ENCODE assay signal across 34 mouse cellular contexts in genomic region chr16:30265611-30266010, GRCm38 (mm10). TPM values are rescaled to one million over a fixed set of nuclear protein-coding genes. Genes with fewer than 3 reads are reported as not detected.
A peak's percentile ranks its signal among the peaks of the same experiment; 100 is the strongest.
DNase-seq lines count a peak whose midpoint lies in the region; ATAC-seq and TF ChIP-seq lines count a peak whose summit lies in the region.
"Had no signal": no experiment of that assay in that cellular context is flagged by ENCODE, and none has a peak within 500 bp of the region (broad histone marks: within the 10 kb centered on the region; RNA-seq: fewer than 3 reads in every experiment).

No protein-coding gene starts in this region.

- ATAC-seq in heart, embryonic 11.5 days (replicated peaks; ENCODE audit: insufficient number of reproducible peaks, low FRiP score, low TSS enrichment) = peak; percentile 16; the same call in 1 of the 2 replicates
- peak; percentile 53 for ATAC-seq in lung, postnatal 0 days
- ATAC-seq in liver, postnatal 0 days = no peak
- ATAC-seq: CD4-positive, CD25-positive, alpha-beta regulatory T cell, adult 4 months; forebrain, embryonic 14.5 days; hindbrain, embryonic 16.5 days; intestine, embryonic 15.5 days; midbrain, embryonic 16.5 days had no signal

- H3K9ac ChIP-seq in heart, embryonic 11.5 days (ENCODE audit: low read depth, low read length) = no peak overlapping the region
- no peak overlapping the region for H3K9ac ChIP-seq in lung, postnatal 0 days (replicated peaks; ENCODE audit: low read depth)
- peak overlapping the region; percentile 34 for H3K9ac ChIP-seq in liver, postnatal 0 days (replicated peaks)
- H3K9ac ChIP-seq: heart, embryonic 15.5 days; intestine, embryonic 15.5 days; limb, embryonic 15.5 days had no signal

- no peak for TF ChIP-seq POLR2A in cerebellum, adult 2 months (IDR thresholded peaks at IDR 0.05; ENCODE audit: borderline replicate concordance, insufficient read depth, low read length)

- TF ChIP-seq EP300 in lung, postnatal 0 days (IDR thresholded peaks at IDR 0.05) = no peak
- TF ChIP-seq EP300 in liver, postnatal 0 days (IDR thresholded peaks at IDR 0.05; ENCODE audit: low read depth) = no peak

- TF ChIP-seq CTCF in lung, postnatal 0 days (IDR thresholded peaks at IDR 0.05) = no peak
- no peak for TF ChIP-seq CTCF in liver, postnatal 0 days (IDR thresholded peaks at IDR 0.05; ENCODE audit: low read depth)
- no peak for TF ChIP-seq CTCF in cerebellum, adult 2 months (IDR thresholded peaks at IDR 0.05; ENCODE audit: borderline replicate concordance, insufficient read depth, low read depth, low read length)

- intact Hi-C loops in heart, postnatal 14 days (cut with DNase I) = no loop called here

- no peak overlapping the region for H3K4me3 ChIP-seq in heart, embryonic 11.5 days (ENCODE audit: low read depth, low read length)
- H3K4me3 ChIP-seq in lung, postnatal 0 days (ENCODE audit: low read depth, low read length) = no peak overlapping the region
- H3K4me3 ChIP-seq in liver, postnatal 0 days (ENCODE audit: low read depth, low read length) = 0 out of 2 replicates have a peak overlapping the region, but pooled peaks have one; percentile 50
- H3K4me3 ChIP-seq in cerebellum, adult 2 months (replicated peaks; ENCODE audit: insufficient read depth, low read depth, low read length) = no peak overlapping the region
- H3K4me3 ChIP-seq: gastrocnemius, adult 2 months; heart, embryonic 15.5 days; hindbrain, embryonic 10.5 days; intestine, embryonic 15.5 days; limb, embryonic 15.5 days; myocyte had no signal

- H3K4me2 ChIP-seq in heart, embryonic 11.5 days = no peak overlapping the region
- no peak overlapping the region for H3K4me2 ChIP-seq in lung, postnatal 0 days (replicated peaks; ENCODE audit: low read depth, low read length)
- peak overlapping the region; percentile 67 for H3K4me2 ChIP-seq in liver, postnatal 0 days (ENCODE audit: low read depth, low read length)
- H3K4me2 ChIP-seq: heart, embryonic 15.5 days; intestine, embryonic 15.5 days; limb, embryonic 15.5 days had no signal

- WGBS in heart, embryonic 11.5 days (ENCODE audit: insufficient replicate concordance) = 65% methylated on average over 4 of the region's 4 CpGs
- 50% methylated on average over 4 of the region's 4 CpGs for WGBS in lung, postnatal 0 days
- WGBS in liver, postnatal 0 days (ENCODE audit: insufficient replicate concordance) = 36% methylated on average over 4 of the region's 4 CpGs
- 87% methylated on average over 4 of the region's 4 CpGs for WGBS in cerebellum, adult 2 months

- H3K9me3 ChIP-seq in heart, embryonic 11.5 days (replicated peaks; ENCODE audit: control insufficient read depth, low read length) = no peaks in the 10 kb centered on the region
- no peaks in the 10 kb centered on the region for H3K9me3 ChIP-seq in lung, postnatal 0 days (ENCODE audit: low read length)
- H3K9me3 ChIP-seq in liver, postnatal 0 days (ENCODE audit: low read length) = no peaks in the 10 kb centered on the region
- H3K9me3 ChIP-seq: heart, embryonic 15.5 days; hindbrain, embryonic 10.5 days; intestine, embryonic 15.5 days; limb, embryonic 15.5 days had no signal

- H3K27ac ChIP-seq in heart, embryonic 11.5 days (ENCODE audit: low read depth, low read length) = no peak overlapping the region
- no peak overlapping the region for H3K27ac ChIP-seq in lung, postnatal 0 days (ENCODE audit: low read length)
- no peak overlapping the region for H3K27ac ChIP-seq in liver, postnatal 0 days (ENCODE audit: low read depth)
- H3K27ac ChIP-seq in cerebellum, adult 2 months (ENCODE audit: insufficient read depth, low read length) = no peak overlapping the region
- H3K27ac ChIP-seq: gastrocnemius, adult 2 months; heart, embryonic 15.5 days; hindbrain, embryonic 10.5 days; intestine, embryonic 15.5 days; limb, embryonic 15.5 days had no signal

- H3K4me1 ChIP-seq in heart, embryonic 11.5 days (ENCODE audit: control insufficient read depth, insufficient read depth, low read length) = no peaks in the 10 kb centered on the region
- no peaks in the 10 kb centered on the region for H3K4me1 ChIP-seq in lung, postnatal 0 days (ENCODE audit: insufficient read depth, low read depth, low read length)
- H3K4me1 ChIP-seq in liver, postnatal 0 days (ENCODE audit: insufficient read depth) = peaks cover 6% of the 10 kb centered on the region
- no peaks in the 10 kb centered on the region for H3K4me1 ChIP-seq in cerebellum, adult 2 months (ENCODE audit: control insufficient read depth, insufficient read depth, low read length)
- H3K4me1 ChIP-seq: heart, embryonic 15.5 days; intestine, embryonic 15.5 days had no signal

- DNase-seq in heart, postnatal 14 days = no peak
- no peak for DNase-seq in lung, postnatal 0 days (ENCODE audit: low spot score)
- no peak for DNase-seq in lung, adult 18-20 months
- no peak for DNase-seq in liver, postnatal 0 days
- DNase-seq in cerebellum, adult 2 months = no peak
- no peak for DNase-seq in cerebellum, adult 8-10 months
- no peak for DNase-seq in cerebellum, postnatal 25 days
- DNase-seq: adrenal gland, postnatal 36 days; cerebellum, adult 11 months; cerebellum, postnatal 36 days; gastrocnemius, adult 2 months; kidney, adult 8-10 months; kidney, postnatal 10 days; lung, postnatal 14 days had no signal

- no peaks in the 10 kb centered on the region for H3K27me3 ChIP-seq in heart, embryonic 11.5 days (ENCODE audit: control insufficient read depth, insufficient read depth, low read length)
- H3K27me3 ChIP-seq in lung, postnatal 0 days (replicated peaks; ENCODE audit: insufficient read depth, low read length) = no peaks in the 10 kb centered on the region
- no peaks in the 10 kb centered on the region for H3K27me3 ChIP-seq in liver, postnatal 0 days (ENCODE audit: insufficient read depth, low read length)
- H3K27me3 ChIP-seq in cerebellum, adult 2 months (ENCODE audit: control insufficient read depth, insufficient read depth, low read length) = no peaks in the 10 kb centered on the region
- H3K27me3 ChIP-seq: intestine, embryonic 15.5 days; limb, embryonic 15.5 days had no signal

- no peaks in the 10 kb centered on the region for H3K36me3 ChIP-seq in heart, embryonic 11.5 days (ENCODE audit: control insufficient read depth, insufficient read depth, low read length)
- no peaks in the 10 kb centered on the region for H3K36me3 ChIP-seq in lung, postnatal 0 days (ENCODE audit: insufficient read depth, low read length)
- no peaks in the 10 kb centered on the region for H3K36me3 ChIP-seq in liver, postnatal 0 days (replicated peaks; ENCODE audit: insufficient read depth, low read length)
- H3K36me3 ChIP-seq: heart, embryonic 15.5 days; hindbrain, embryonic 10.5 days; intestine, embryonic 15.5 days; limb, embryonic 15.5 days had no signal

RNA-seq across cellular contexts. Expression of gene Cpn2, which starts 1.7 kb away (rescaled TPM):
- polyA plus RNA-seq in heart, embryonic 11.5 days (2014; fragmentation: Nextera tagmentation; extraction: Ambion mirVana) = not detected in 2 replicates
- total RNA-seq in heart, postnatal 14 days (2021) = under 1 TPM in 1 of 2 experiments, not detected in 1; 0.14 TPM
- 0.06 and 0.10 TPM in 2 replicates for polyA plus RNA-seq in lung, postnatal 0 days (2015; fragmentation: Nextera tagmentation; extraction: Ambion mirVana)
- 10.9 and 12.0 TPM in 2 replicates for polyA plus RNA-seq in liver, postnatal 0 days (2015; fragmentation: Nextera tagmentation; extraction: Ambion mirVana)
- not detected in 2 replicates for polyA plus RNA-seq in cerebellum, adult 2 months (2012; rRNA removed)
- total RNA-seq: ES-E14; gastrocnemius, adult 2 months; layer of hippocampus, adult 18-20 months; layer of hippocampus, postnatal 14 days; left cerebral cortex, adult 8-10 months; left cerebral cortex, postnatal 4 days; megakaryocyte-erythroid progenitor cell, adult 5-6 weeks had no signal
- polyA plus RNA-seq: CD4-positive, CD25-positive, alpha-beta regulatory T cell, adult 4 months; embryonic facial prominence, embryonic 14.5 days; forebrain, embryonic 14.5 days; frontal cortex, adult 2 months; heart, embryonic 15.5 days; hindbrain, embryonic 10.5 days; hindbrain, embryonic 16.5 days; limb, embryonic 15.5 days; midbrain, embryonic 16.5 days; myocyte; neural tube, embryonic 14.5 days; thymus, postnatal 0 days had no signal

RNA-seq across cellular contexts. Expression of gene Lrrc15, which starts 17.4 kb away (rescaled TPM):
- 0.48 and 0.84 TPM in 2 replicates for polyA plus RNA-seq in heart, embryonic 11.5 days (2014; fragmentation: Nextera tagmentation; extraction: Ambion mirVana)
- under 1 TPM; 0.29 to 0.33 TPM for total RNA-seq in heart, postnatal 14 days (2021)
- 1.4 and 2.0 TPM in 2 replicates for polyA plus RNA-seq in lung, postnatal 0 days (2015; fragmentation: Nextera tagmentation; extraction: Ambion mirVana)
- polyA plus RNA-seq in liver, postnatal 0 days (2015; fragmentation: Nextera tagmentation; extraction: Ambion mirVana) = 0.11 TPM in 2 replicates
- polyA plus RNA-seq in cerebellum, adult 2 months (2012; rRNA removed) = not detected in 2 replicates
- total RNA-seq: left cerebral cortex, adult 8-10 months; megakaryocyte-erythroid progenitor cell, adult 5-6 weeks had no signal
- polyA plus RNA-seq: CD4-positive, CD25-positive, alpha-beta regulatory T cell, adult 4 months; frontal cortex, adult 2 months had no signal

RNA-seq across cellular contexts. Expression of gene Gp5, which starts 45.0 kb away (rescaled TPM):
- 3.2 and 5.5 TPM in 2 replicates for polyA plus RNA-seq in heart, embryonic 11.5 days (2014; fragmentation: Nextera tagmentation; extraction: Ambion mirVana)
- total RNA-seq in heart, postnatal 14 days (2021) = under 1 TPM; 0.33 to 0.39 TPM
- 3.5 and 4.4 TPM in 2 replicates for polyA plus RNA-seq in lung, postnatal 0 days (2015; fragmentation: Nextera tagmentation; extraction: Ambion mirVana)
- 17.5 and 17.7 TPM in 2 replicates for polyA plus RNA-seq in liver, postnatal 0 days (2015; fragmentation: Nextera tagmentation; extraction: Ambion mirVana)
- polyA plus RNA-seq in cerebellum, adult 2 months (2012; rRNA removed) = 1.4 TPM in 2 replicates
- total RNA-seq: gastrocnemius, adult 2 months had no signal
- polyA plus RNA-seq: CD4-positive, CD25-positive, alpha-beta regulatory T cell, adult 4 months had no signal

Comparison
In these comparisons a context has a peak if more than half of its experiments do, and no peak if none do; other contexts are left out.
1. RNA of gene Cpn2, which starts 1.7 kb away (polyA plus RNA-seq): 10.9 to 12.0 TPM in liver, postnatal 0 days; 0.06 to 0.10 TPM in lung, postnatal 0 days, not detected in heart, embryonic 11.5 days and not detected in cerebellum, adult 2 months; every median in the first group is over 10 times any median in the second.